Mouse (Mus musculus) testis, postnatal 10 days (tissue): ENCODE measurements at regions not wholly inside any gene's neighbourhood (a gene's known extent, or its start where the extent isn't known, plus 50 kb on each side); places are given as distances from the start of the nearest gene placed in this dataset.
"Not testable (repeated sequence)": the region's sequence is repeated elsewhere in the genome, so short reads cannot be mapped to it uniquely, and the experiment has no call there.

ENCODE experiments used
- DNase-seq: peaks from one replicate; pipeline ENCODE4 v3.0.0; 2021; ENCODE audit warnings: low spot score

DNA sequence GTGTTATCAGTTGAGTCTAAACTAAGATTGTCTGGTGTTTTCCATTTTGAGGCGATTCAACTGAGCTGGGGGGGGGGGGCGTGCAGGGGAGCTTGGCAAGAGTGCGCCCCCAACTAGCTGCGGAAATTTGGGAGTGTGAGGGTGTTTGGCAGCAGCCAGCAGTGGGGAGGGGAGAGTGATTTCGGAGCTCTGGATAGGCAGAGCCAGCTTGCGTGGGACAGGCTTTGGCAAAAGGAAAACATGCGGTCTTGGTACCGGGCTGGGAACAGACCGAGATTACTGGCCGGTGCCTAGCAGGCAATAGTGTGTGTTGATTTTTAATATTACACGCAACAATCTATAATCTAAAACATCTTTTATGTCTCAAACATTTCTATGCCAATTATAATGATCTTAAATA is 199.4 kb upstream of the Cdk6 start:
- DNase-seq = not testable (repeated sequence)

DNA sequence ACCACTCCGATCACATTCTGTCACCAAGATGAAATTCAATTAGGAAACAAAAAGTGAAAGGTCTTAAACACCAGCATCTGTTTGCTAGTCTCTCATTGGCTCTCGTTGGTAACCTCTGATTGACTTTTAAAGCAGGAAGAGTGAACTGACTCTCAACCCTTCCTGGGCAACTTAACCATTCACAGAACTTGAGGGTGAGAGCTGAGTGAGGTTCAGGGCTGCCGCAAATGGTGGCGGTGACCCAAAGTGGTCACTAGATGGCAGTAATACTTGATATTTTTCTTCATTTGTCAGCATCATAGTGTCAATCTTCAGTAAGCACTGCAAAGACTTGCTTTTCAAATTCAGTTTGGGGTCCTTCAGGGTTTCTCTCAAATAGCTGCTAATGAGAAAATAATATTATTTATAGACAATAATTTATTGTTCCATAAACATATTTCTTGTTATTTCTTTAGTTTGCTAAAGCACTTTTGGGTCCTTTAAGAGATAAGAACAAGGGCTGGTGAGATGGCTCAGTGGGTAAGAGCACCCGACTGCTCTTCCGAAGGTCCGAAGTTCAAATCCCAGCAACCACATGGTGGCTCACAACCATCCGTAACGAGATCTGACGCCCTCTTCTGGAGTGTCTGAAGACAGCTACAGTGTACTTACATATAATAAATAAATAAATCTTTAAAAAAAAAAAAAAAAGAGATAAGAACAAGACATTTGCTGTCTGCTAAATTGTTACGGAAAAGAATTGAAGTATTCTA is 194.6 kb upstream of the Cdk6 start:
- DNase-seq = not testable (repeated sequence)

DNA sequence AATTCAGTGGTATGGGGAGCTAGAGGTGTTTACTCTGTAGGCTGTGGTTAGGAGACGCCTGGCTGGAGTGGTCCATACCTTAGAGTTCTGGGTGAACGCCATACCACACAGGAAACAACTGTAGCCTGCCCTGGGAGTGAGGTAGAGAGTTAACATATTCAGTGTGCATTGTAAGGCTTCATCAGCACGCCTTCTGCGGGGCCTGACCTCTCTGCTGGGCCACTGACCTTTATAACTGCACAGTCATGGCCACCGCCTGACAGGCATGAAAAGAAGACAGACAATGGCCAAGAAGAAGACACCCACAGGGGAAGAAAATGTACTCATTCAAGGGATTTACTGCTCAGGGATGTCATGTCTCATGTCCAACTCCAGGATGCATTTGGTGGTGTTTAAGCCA is 191.4 kb upstream of the Cdk6 start:
- not testable (repeated sequence) for DNase-seq

DNA sequence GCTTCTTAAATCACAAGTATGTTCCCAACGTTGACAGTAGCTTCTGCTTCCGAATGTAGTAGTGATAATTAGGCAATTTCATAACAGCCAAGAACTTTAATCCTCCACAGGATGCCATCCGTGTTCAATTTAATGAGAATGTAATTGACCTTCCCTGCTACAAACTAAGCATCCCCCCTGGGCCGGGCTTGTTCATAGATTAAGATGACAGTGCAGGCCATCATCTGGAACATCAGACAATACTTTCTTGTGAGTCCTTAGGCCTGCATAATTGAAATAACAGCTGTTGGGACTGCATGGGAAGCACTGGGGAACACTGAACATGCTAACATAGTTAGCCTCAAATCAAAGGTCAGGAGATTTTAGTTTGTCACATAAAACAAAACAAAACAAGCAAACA is 190.5 kb upstream of the Cdk6 start:
- not testable (repeated sequence) for DNase-seq

DNA sequence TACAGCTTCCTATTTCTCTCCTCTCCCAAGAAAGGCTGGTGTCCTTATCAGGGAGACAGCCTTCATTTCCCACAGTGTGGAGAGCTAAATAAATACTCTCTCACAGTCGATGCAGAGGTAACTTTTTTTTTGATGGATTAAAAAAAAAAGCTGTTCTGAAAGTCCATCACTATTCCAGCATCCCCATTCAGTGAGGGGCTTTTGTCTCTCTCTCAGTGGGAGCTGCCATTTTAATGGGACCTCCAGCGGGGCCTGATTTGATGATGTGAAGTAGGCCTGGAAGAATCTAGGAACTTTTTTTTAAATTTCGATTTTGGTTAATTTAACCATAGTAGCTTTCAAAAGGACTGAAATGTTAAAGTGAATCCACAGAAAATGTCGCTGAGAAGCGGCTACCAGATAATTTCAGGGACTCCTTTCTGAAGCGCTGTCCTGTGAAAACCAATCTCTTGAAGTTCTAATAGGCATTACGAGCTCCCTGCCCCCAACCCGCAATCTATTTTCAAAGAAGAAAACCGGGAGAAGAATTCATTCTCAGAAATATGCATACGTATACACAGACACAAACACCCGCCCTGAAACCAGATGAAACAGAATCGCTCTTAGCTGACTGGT is 189.6 kb upstream of the Cdk6 start:
- DNase-seq = not testable (repeated sequence)

DNA sequence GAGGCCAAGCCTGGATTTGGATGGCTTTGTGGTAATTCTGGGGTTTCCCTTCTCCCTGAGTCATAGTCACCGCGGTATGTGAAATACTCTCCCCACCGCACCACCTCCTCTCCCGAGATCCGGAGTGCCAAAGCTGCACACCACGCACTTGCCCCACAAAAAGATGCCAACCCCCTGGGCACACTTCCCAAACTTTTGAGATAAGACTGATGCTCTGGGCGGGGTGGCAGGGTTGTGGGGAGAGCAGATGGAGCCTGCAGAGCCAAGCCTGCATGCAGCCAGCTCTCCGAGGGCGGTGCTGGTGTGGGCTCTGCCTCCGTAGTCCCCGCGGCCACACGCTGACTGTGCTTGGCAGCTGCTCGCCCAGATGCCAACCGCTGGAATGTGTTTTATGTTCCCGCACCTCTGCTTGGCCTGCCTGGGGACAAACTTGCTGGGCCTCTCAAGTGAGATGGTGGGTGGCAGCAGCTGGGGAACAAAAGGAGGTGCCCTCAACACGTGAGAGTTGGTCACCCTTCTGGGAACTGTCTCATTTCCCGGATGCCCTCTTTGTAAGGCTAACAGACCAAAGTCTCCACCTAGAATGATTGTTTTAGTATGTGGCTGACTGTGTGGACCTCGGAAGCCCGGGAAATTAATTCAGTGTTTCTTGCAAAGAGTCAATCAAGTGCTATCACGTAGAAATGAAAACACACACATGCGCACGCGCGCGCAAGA is 189.0 kb upstream of the Cdk6 start:
- peak; percentile 42 for DNase-seq

DNA sequence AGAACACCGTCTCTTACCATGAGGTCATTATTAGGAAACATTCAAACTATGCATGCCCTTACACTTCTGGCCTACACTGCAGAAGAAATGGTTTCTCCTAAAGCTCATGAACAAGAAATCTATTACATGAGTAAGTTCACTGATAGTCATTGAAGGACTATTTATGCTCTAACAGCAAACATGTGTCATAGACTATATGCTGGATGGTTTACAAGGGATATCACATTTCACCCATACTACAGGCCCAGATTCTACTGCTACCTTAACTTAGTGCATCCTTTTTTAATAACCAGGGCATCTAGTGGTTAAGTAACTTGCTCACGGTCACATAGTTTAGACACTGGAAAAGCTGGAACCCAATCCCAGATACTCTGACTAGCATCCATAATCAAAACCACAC is 175.8 kb upstream of the Cdk6 start:
- not testable (repeated sequence) for DNase-seq

DNA sequence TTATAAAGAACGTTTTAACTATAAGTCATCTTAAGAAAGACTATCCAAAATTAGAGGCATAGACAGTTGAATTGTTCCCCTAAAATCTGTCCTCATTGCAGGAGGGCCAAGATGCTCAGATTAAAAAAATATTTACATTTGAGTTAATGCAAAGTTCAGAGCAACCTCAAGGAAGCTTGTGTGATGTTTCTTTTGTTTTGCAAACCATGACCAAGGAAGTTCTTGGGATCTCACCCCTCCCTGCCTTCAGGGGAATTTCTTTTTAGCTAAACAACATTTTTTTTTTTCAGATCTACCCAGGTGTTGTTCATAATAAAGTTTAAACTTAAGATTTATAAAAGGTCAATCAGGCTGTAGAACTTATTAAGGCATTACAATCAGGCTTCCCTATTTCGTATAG is 174.8 kb upstream of the Cdk6 start:
- not testable (repeated sequence) for DNase-seq

DNA sequence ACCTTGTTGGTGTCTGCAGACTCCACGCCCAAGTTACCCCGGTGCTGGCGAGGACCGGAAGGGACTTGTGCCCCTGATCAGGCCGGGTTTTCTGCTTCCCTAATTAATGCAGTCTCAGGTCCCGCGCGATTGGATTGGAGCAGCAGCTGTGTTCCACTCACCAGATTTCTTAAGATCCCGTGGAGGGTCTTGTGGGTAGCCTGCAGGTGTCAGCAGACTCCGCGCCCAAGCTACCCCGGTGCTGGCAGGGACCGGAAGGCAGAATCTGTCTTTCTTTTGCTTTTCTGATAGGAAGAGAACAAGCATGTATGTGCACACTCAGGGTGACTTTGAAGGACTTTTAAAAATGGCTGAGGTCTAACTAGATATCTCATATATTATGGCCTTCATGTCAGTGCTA is 147.7 kb upstream of the Cdk6 start:
- DNase-seq = not testable (repeated sequence)

DNA sequence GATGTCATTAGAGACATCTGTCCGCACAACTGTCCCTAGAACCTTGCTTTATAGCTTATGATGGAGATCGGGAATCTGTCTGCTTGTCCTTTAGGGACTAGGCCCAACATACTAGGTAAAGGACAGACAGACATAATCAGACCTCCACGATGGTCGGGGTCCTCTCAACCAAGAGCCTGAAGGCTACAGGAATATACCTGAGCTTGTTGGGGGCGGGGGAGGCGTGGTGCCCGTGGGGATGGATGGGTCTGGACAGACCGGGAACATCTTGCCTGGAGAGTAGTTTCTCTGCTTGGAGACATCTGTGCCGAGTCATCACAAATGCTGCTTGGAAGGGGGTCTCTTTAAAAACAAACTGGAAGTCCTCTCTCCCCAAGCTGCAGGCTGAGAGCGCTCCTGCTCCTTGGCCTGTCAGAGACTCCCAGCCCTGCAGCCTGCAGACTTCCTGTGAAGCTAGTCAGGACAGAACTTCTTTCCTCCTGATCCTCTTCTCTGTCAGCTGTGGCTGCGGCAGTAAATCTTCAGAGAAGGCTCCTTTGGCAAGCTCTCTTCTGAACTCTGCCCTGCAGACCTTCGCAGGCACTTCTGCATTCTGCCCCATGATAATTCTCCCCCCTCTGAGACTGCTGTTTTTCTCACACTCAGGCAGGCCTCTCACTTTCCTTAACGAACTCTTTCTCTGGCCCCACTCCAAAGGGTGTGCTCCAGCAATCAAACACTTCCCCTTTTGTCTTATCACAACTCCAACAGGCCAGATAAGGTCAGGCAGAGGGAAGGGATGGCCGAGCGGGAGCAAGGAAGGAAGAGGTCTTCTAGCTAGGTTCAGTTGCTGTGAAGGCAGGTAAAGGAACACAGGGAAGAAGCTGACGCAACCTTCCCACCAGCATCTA is 143.1 kb upstream of the Cdk6 start:
- DNase-seq = no peak

DNA sequence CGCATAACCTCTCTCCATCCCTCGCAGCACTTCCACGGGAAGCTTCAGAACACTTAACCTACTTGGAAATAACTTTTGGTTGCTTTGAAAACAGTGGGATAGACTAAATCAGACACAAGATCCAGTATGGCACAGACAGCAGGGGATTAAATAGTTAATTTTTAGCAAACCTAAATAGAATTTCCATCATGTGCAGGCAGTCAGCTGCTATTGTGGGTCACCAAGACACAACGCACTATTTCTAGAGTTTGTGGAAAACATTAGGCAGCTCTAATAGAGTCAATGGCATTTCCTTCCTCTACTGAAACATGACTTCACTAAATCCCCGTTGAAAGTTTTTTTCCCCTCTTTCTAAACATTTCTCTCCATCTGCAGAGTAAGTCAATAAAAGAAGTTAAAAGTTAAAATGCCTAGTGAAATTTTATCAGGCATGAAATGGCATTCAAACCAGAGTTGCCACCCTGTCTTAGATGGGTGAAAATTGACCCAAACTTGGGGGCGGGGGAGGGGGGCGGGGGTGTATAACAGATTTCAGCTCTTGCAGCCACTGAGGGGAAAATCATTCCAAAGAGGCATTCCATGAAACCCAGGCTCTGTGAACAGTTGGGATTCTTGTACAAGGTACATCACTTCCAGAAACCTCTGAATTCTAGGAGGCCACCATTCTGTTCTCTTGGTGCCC is 142.3 kb upstream of the Cdk6 start:
- not testable (repeated sequence) for DNase-seq

DNA sequence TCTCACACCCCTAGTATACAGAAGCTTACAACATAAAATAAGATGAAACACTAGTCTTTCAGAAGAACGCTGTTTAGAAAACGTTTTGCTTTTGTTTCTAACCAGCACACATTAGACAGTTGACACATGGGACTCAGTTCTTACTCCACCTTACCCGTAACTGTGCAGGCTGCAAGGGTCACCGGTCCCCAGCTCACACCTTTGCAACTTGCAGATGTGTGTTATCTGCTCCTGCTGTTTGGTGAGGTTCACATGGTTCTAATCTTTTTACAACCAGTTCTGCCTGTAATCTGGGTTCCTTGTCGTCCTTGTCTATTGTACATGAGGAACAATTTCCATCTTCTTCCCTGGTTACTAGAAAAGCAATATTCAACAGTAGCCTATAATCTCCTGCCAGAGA is 135.1 kb upstream of the Cdk6 start:
- DNase-seq = not testable (repeated sequence)

DNA sequence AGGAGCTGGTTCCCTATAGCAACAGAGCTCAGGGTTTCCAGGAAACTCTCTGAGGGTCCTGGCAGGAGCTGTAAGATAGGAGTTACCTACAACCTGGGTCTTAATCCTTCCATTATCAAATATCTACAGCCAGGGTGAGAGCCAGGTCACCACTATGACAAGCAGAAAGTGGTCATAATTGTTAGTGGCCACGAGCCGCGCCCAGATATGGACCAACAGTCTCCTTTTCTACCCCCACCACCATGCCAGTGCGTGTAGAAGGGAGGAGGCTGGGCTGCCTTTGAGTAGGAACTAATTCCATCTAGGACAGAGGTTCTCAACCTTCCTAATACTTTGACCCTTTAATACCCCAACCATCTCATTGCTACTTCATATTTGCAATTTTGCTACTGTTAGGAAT is 133.0 kb upstream of the Cdk6 start:
- DNase-seq = not testable (repeated sequence)

DNA sequence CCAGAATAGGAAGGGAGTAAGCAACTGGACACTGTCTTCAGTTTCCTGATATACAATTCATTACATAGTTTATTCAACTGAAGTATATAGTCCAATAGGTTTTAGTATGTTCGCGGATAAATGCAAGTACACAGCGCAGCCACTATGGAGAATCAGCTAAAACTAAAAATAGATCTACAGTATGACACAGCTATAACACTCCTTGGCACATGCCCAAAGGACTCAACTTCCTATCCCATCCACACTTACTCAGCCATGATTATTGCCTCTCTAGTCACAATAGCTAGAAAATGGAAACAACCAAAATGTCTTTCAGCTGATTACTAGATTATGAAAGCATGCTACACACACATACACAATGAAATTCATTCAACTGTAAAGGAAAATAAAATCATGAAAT is 130.0 kb upstream of the Cdk6 start:
- no peak for DNase-seq

DNA sequence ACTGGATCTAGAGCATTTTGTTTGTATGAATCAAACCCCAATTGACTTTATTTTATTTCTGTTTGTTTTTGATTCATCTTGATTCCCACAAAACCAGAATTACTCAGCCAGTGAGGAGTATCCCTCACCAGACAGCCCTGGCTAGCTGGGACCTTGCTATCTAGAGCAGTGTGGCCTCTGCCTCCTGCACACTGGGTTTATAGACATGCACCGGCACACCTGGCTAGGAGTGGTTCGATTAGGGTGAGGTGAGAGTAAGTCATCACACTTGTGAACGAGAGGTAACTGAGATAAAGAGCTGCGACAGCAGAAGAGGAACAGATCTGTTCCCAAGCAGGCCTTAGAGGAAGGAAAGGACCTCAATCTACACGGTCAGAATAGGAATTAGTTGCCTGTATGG is 125.2 kb upstream of the Cdk6 start:
- DNase-seq = no peak

DNA sequence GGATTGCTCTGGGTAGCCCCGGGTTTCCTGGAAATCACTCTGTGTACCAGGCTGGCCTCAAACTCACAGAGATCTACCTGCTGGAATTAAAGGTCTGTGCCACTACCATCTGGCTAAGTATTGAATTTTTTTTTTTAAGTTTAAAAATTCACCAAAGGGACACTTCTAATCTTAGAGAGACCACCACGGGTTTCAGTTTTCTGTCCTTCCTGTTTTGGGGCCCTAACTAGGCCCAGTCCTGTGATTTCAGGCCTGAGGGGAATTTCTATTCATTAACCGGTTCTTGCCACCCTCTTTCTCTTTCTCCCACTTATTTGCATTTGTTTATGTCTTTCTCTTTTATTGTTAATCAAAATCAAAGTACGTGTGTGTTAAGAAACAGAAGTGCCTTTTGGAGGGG is 122.1 kb upstream of the Cdk6 start:
- DNase-seq = no peak

DNA sequence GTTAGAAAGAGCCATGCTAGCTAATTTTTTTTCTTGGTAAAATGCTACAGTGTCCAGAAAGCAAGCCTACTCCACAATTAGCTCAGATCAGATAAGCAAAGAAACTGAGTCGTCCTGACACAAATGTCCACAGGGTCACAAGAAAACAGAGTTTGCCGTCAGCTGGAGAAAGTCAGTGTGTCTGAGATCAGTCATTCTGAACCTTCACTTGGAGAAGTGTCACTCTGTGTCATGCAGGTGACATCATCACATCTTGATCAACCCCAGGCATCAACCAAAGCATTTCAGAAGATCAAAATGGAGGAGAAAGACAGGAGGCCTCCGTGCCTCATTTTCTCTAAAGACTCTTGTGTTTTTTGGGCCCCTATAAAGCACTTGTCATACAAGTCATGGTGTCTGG is 121.5 kb upstream of the Cdk6 start:
- no peak for DNase-seq

DNA sequence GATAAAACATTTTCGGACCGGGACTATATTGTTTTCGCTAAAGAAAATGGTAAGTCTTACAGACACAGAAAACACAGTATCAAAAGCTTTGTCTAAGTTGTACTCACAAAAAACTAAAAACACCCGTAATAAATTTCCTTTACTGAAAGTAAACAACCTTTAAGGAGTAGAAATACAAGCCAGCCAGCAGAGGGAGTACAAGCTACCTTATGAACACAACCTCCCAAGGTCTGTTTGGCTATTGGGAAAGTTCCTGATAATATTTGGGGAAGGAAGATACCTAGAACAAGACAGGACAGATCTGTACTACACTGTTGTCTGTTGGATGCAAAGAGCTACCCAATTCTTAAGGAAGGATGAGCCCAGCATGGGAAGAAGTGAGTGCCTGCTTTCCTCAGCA is 117.5 kb upstream of the Cdk6 start:
- not testable (repeated sequence) for DNase-seq

DNA sequence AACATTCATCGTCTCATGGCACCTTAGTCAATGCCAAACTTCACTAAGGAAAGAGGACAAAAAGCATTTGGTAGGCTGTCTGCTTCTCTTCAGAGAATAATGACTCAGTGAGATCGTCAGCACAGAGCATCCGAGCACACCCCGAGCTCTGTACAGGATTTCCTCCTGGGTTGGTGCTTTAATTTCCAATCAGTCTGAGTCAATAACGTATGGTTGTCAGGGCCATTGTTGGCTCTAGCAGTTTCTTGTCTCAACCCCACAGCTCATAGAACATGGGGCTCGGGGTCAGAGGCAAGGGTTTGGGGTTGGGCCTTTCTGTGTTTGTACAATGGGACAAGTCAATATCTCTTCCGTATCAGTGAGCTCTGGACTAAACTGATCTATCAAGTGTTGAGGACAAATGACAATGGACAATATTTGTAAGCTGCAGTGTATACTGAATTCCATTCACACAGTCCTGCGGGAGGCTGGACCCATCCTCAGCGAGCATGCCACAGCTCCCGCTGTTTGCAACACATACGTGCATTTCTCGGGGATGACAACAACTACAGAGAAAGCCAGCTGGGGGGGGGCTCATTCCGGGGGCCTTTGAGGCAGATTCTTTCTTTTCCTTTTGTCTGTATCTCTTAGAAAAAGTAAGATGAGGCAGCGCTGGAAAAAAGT is 116.8 kb upstream of the Cdk6 start:
- not testable (repeated sequence) for DNase-seq

DNA sequence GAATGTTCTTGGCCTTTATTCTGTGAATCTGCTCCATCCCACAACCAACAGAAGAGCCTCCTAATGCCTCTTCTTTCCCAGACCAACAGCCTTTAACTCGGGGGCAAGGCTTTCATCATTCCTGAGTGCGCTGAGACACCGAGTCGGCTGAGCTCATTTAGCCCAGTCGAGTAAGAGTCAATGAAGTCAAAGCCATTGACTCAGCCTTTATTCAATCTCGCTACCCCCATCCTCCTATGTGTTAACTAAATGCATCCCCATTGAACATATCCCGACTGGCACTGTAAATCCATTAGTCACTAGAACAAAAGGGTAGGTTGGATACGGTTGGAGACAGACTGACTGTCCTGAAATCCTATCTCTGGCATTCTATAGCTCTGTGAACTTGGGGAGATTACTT is 115.9 kb upstream of the Cdk6 start:
- not testable (repeated sequence) for DNase-seq

DNA sequence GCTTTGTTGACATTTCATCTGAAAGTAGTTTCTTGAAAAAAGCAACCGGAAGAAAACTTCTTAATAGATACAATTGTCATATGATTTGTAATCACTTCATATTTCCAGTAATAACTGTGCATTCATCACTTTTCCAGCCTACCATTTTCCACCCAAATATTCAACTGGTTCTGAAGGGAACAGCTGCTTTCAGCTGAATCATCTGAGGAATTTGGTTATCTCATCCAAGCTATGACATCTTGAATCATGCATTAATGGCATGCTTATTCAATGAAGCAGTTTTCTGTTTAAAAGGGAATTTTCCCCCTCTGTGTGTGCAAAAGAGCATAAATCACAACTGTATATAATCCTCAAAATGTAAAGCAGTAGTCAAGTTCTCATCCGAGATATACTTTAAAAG is 97.2 kb upstream of the Cdk6 start:
- DNase-seq = not testable (repeated sequence)
